Mouse (Mus musculus): ENCODE results near the gene Fcgr3.
A peak's percentile ranks its signal among the peaks of the same experiment; 100 is the strongest.

The Fcgr3 gene

GRCm38 (mm10) chr1:171050774-171051173 lies 14.0 kb downstream of the Fcgr3 start:
- no peak for DNase-seq (ENCODE audit: low read depth, low spot score)

DNA sequence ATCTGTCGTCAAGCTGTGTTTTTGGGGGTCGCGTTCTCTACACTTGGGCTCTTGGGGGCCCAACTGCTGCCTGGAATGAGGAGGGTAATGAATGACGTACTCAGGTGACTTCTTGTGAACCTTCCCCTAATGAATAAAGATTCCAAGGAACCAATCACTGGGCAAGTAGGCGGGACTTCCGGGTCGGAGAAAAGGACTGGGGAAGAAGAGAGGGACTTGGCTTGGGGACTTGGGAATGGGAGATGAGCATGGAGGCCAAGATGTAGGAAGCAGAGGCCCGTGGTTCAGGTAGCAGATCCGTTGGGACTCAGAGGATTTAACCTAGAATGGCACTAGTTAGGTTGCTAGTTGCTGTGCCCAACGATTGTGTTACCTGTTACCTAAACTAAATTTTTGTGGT lies 15.5 kb downstream of the Fcgr3 start:
- DNase-seq (ENCODE audit: low read depth, low spot score): no peak

- no peak for DNase-seq (ENCODE audit: low read depth, low spot score)
These were observed 18.2 kb downstream of the Fcgr3 start for GRCm38 (mm10) chr1:171046501-171046900.

DNA sequence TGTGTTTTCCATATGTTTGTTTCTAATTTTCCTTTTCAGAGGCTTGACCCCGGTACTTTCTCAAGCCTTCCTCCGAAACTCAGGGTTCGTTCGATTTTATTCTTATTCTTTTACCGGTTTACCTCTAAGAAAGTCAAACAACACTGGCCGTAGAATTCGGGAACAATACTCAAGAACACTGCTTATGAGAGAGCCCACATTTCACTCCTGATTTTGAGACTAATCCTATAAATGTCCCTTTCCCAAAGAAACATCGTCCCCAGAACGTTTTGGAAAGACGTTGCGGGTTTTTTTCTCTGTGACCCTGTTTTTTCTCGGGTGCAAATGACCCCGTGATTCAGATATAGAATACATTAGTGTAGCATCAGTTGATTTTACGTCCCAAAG lies 19.7 kb downstream of the Fcgr3 start:
- no peak for DNase-seq (ENCODE audit: low read depth, low spot score)

DNA sequence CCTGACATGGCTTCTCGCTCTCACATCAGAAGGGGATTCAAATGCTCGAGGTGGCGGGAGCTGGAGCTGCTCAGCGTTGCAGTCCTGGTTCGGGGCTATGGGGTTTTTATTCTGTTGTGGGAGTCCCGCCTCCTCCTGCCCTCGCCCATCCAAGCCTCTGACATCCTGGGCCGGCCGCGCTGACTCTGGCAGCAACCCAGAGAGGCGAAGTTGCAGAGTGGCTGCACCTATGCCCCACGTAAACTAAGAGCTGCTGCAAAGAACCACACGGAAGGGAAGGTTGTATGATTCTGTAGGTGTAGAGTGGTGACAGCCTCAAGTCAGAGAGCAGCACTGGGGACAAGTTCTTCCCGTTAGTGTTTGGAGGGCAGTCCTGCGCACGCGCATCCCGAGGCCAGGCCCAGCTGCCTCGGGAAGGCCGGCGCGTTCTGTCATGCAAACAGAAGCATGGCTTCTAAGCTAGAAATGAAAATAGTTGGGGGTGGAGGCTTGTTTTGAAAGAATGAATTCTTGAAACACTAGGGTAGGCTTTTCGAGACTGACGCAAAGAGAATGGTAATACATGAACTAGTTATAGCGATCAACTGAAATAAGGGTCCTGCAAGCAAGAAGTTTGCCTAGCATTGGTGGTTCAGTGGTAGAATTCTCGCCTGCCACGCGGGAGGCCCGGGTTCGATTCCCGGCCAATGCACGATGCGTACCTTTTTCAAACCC lies 20.2 kb downstream of the Fcgr3 start:
- DNase-seq (ENCODE audit: low read depth, low spot score): peak; percentile 90

- DNase-seq (ENCODE audit: low read depth, low spot score): no peak
These were observed 21.1 kb downstream of the Fcgr3 start for GRCm38 (mm10) chr1:171043594-171044153.

DNA sequence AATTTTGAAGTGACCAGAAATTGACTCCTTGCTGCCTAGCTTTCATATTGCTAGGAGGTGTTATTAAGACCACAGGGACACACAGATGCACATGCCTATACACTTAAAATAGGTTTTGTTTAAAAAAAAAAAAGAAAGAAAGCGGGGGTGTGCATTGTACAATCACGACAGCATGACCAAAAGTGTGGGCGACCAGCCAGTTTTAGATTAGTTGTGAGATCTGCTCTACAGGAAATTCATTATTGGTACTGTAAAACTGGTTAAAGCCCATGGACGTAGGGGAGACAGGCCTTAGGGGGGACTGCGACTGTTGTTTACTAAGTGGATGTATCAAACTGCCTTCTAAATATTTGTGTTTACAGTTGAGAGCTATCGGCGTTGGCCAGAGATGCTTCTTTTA lies 24.9 kb downstream of the Fcgr3 start:
- no peak for DNase-seq (ENCODE audit: low read depth, low spot score)

- DNase-seq (ENCODE audit: low read depth, low spot score): no peak
These were observed 25.6 kb downstream of the Fcgr3 start for GRCm38 (mm10) chr1:171039135-171039534.

DNA sequence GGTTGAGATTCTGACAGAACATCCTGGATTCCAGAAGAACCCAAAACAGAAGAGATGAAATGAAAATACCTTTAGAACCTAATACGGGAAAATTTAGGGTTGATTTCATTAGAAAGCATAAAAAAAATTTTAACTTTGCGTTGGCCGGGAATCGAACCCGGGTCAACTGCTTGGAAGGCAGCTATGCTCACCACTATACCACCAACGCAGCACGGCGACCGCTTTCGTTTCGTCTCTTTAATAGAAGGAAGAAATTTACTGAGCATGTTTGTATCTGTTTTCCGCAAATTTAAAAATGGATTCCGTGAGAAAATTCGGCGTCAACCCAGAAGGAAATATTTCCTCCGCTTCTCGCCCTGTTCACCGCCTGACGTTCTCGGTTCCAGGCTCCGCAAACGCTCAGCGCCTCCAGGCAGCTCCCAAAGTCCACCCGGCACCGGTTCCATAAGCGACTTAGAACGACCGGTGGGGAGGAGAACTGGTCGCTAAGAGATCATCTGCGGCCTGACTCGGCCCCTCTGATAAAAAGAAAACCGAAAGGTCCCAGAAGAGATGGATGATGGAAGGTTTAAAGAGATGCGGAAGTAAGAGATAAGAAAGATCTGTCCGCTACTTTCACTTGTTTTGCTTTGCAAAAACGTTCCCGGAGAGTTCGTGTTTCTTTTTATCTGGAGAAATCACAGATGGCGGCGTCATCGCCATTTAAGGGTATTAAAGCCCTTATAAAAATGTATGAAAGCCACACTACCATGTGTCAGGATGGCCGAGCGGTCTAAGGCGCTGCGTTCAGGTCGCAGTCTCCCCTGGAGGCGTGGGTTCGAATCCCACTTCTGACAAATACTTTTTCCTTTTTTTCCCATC lies 26.6 kb downstream of the Fcgr3 start:
- no peak for DNase-seq (ENCODE audit: low read depth, low spot score)

DNA sequence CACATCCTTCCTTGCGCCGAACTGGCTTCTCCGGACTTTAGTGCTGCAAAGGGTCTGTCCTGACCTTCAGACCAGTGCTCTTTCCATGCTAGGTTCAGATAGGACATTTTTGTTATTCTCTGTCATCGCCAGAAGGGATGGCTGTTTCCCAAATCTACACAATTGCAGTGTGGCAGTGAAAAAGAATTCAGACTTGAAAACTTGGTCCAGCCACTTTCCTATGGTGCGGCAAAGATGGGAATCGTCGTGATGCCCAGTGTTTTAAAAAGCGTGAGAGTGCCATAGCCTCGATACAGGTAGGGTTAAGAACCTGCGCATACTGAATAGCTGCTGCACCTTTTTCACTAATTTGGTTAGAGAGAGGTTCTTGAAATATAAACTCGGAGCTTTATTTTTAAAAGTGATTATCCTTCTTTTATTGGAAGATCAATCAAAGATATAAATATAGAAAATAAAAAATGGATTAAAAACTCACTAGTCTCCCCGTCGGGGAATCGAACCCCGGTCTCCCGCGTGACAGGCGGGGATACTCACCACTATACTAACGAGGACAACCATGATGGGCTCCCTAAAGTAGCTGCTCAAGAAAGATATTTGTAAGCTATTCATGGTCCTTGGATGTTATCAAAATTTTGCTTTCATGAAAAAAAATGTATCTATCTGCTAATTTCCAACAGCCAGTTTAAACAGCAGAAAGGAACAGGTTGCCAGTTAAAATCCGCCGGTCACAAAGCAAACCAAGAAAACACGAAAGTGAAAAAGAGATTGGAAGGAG lies 28.0 kb downstream of the Fcgr3 start:
- no peak for DNase-seq (ENCODE audit: low read depth, low spot score)

DNA sequence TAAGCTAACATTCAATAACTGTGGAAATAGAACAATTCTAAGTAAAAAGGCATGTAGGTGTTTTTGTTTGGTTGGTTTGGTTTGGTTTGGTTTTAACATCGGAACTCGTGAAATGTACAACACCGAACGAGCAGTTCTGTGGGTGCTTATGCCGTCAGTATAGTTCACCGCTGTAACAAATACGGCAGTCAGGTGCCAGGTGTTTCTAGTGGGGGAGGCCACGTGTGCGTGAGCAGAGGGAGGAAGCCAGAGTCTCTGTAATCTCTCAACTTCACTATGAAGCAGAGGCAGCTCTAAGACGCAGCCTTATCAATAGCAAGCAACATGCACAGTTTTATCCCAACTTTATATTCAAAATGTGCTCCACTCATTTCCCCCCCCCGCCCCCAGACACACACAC lies 29.1 kb downstream of the Fcgr3 start:
- no peak for DNase-seq (ENCODE audit: low read depth, low spot score)

DNA sequence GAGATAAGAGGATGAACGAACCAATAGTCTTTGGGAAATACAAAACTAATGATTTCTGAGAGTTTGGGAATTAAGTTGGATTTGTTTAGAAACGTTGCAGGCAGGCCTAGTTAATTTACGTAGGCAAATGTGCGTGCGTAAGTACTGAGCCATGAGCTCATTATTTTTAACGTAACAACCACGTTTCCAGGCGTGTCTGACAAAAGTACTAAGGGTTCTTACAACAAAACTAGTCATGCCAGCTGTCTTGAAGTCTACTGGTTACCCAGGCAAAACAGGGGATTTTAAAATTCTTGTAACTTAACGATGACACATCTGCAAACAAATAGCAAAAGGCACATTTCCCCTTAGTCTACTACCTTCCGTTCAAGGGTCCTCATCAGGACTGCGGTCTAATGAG lies 30.5 kb downstream of the Fcgr3 start:
- DNase-seq (ENCODE audit: low read depth, low spot score): no peak

- no peak for DNase-seq (ENCODE audit: low read depth, low spot score)
These were observed 31.0 kb downstream of the Fcgr3 start for GRCm38 (mm10) chr1:171033756-171034155.

GRCm38 (mm10) chr1:171033196-171033595 lies 31.5 kb downstream of the Fcgr3 start:
- no peak for DNase-seq (ENCODE audit: low read depth, low spot score)

DNA sequence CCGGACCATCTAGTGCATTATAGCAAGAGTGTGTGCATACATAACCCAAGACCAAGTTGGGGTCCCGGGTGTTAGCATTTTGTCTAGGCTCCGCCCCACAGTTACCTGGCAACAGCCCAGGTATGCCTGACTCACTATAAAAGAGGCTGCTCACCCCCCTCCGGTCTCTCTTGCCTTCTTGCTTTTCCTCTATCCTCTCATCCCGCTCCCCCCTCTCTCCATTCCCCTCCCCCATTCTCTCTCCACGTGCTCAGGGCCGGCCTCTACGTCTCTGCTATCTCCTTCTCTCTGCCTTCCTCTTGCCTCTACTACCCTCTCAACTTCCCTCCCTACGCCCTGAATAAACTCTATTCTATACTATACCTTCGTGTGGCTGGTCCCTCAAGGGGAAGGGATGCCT lies 32.0 kb downstream of the Fcgr3 start:
- no peak for DNase-seq (ENCODE audit: low read depth, low spot score)

DNA sequence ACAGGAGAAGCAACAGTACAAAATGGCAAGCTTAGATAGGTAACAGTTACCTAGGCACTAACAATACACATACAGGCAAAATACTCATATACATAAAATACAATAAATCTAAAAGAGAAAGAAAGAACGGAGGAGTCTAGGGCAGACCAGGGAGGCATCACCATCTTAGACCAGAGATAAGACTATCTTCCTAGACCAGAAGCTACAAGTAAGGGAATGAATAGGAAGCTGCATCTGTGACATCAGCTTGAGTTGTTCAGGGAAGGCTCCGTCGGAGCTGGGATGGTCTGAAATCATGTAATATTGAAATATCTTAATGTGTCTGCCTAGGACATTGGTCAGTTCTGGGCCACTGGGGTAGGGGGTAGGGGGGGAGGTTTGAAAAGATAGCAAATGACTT lies 33.0 kb downstream of the Fcgr3 start:
- DNase-seq (ENCODE audit: low read depth, low spot score): no peak

DNA sequence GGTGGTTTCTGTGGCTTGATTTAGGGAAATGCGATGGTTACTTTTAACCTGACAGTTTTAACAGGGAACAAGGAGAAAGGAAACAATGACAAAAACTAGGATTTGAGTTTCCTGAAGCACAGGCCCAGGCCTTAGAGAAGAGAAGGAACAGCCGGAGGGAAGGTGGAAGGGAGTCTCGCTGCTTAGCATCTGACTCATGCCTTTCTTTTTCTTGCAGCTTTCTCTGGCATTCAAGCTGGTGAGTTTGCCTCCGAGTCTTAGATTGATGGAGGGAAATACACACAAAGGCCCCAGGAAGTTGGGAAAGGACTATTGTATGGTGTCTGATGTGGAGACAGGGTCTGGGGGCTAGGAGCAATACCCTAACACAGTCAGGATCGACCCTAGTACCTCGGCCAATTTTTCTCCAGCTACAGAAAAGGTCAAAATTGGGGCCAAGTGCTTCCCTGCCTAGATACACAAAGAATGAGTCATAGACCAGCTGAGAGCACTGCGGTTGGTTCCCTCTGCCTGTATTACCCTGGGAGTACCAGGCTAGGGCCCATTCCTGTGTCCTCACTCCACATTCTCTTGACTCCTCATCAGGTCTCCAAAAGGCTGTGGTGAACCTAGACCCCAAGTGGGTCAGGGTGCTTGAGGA lies 45.3 kb downstream of the Fcgr3 start:
- DNase-seq (ENCODE audit: low read depth, low spot score): no peak

DNA sequence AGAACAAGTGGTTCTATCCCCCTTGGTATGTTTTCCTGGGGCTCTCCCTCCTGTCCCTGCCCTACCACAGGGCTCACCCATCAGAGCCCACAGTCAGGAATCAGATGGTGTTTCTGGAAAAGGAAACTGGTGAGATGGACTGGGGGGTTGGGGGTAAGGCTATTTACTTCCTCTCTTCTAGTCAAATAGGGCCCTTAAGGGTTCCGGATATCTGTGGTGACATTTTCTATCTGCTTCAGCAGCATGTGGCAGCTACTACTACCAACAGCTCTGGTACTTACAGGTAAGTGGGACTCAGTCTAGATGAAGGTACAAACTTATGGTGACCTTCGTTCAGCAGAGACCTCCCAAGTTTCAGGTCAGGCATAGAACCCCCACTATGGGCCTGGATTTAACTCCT lies 46.0 kb downstream of the Fcgr3 start, which contains the start of gene Fcgr4:
Fcgr4 (plus strand) TSS at position 184 of the 400 bp plus-strand sequence.
- DNase-seq (ENCODE audit: low read depth, low spot score): no peak

- no peak for DNase-seq (ENCODE audit: low read depth, low spot score)
These were observed 47.1 kb downstream of the Fcgr3 start for GRCm38 (mm10) chr1:171017468-171018158.

GRCm38 (mm10) chr1:171016676-171017356 lies 47.9 kb downstream of the Fcgr3 start:
- DNase-seq (ENCODE audit: low read depth, low spot score): no peak

Measured in telencephalon, adult 2 months (tissue).